Mouse (Mus musculus) MN1 (cell line): ENCODE data around the gene Dnajc3.
A peak's percentile ranks its signal among the peaks of the same experiment; 100 is the strongest.
"Not testable (repeated sequence)": the region's sequence is repeated elsewhere in the genome, so short reads cannot be mapped to it uniquely, and the experiment has no call there.

ENCODE experiments used
- DNase-seq: peaks from one replicate; pipeline ENCODE4 v3.0.0-alpha.2; 2016; ENCODE audit warnings: low spot score

The Dnajc3 gene

GRCm38 (mm10) chr14:118931181-118931580 is 6.6 kb upstream of the Dnajc3 start:
- no peak for DNase-seq

DNA sequence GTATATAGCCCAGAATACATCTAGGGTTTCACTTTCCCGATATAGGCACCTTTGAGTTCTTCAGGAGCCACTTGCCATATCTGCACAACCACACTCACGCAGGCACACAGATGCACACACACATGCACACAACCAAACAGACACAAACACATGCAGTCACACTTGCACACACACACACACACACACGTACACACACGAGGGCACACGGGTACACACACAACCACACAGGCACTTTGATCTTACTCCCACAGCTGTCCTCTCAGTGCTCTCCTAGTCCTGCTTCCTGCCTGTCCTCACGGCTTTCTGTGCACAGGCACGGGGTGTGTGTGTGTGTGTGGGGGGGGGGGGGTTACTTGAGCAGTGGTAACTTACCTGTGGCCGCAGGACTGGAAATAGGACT is 4.8 kb upstream of the Dnajc3 start:
- no peak for DNase-seq

- no peak for DNase-seq
Measured at GRCm38 (mm10) chr14:118934686-118935085, 3.1 kb upstream of the Dnajc3 start.

DNA sequence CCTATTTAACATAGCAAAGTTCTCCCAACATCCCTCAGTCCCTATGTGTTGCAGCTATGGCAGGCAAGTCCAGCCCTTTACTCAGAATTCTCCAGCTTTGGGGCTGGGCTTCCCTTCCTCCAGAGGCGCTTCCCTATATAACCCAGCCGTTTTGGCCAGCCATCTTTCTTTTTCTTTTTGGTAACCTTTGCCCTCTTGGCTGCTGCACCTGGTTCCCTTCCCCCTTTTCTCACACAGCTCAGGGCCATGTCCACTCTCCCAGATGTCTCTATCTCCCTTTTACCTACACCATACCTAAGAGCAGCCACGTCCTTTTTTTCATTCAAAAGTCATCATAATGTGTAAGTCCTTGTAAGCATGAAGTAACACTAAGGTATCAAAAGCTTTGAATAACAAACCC is 1.5 kb upstream of the Dnajc3 start:
- no peak for DNase-seq

DNA sequence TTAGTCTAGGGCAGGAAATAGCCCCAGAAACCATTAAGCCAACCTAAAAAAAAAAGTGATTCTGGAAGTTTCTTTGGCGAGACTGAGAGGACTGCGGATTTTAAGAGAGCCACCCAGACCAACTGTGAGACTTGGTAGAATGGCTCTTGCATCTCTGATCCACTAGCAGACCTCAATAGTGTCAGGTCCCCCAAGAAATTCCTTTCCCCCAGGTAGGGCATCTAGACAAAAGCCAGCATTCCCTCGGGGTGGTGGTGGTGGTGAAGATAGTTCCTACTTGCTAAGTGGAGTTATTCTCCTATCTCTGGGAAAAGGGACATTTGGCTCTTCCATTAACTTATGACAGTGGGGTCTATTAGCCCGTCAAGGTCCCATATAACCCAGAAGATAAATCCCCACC is 824 bp upstream of the Dnajc3 start:
- DNase-seq = no peak

- peak; percentile 28 for DNase-seq
Measured at GRCm38 (mm10) chr14:118938551-118938950, 775 bp downstream of the Dnajc3 start.

- DNase-seq = no peak
Measured at GRCm38 (mm10) chr14:118940796-118941495, 3.2 kb downstream of the Dnajc3 start.

GRCm38 (mm10) chr14:118942076-118942475 is 4.3 kb downstream of the Dnajc3 start:
- DNase-seq = no peak

- DNase-seq = no peak
Measured at GRCm38 (mm10) chr14:118944702-118945101, 6.9 kb downstream of the Dnajc3 start.

DNA sequence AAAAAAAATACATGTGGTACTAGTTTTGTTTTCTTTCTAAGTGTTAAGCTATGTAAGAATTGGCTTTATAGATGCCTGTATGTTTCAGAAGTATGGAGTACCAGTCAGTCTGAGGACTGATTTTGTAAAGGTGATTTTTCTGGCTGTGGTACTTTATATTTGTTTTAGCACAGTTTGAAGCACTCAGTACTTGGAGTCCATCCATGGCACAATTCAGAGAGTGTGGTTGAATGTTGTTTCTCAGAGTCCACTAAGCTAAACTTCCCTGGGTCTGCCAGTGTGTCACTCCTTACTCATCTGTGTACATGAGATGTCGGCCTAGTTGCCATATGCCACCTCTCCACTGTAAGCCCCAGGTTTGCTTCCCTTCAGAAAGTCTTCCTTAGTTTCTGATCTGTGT is 11.1 kb downstream of the Dnajc3 start:
- no peak for DNase-seq

DNA sequence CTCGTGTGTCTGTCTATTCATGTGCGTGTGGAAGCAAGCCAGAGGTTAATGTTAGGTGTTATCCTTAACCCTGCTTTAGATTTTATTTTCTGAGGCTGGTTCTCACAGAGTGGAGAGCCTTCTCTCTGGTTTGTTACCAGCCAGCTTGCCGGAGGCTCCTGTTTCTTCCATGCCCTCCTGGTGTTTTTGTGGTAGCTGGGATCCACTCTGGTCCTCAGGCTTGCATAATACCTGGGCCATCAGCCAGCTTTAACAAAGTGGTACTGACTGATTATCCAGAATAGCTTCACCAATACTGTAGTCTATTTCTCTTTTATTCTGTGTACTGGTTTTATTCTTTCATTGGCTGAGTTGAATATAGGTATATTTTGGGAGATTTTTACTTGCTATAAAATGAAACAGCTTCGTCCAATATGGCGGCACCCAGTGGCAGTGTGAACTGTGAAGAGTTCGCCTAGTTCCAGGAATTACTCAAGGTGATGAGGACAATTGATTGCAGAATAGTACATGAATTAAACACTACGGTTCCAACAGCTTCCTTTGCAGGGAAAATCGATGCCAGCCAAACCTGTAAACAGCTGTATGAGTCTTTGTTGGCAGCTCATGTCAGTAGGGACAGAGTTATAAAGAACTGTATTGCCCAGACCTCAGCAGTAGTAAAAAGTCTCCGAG is 14.3 kb downstream of the Dnajc3 start:
- no peak for DNase-seq

DNA sequence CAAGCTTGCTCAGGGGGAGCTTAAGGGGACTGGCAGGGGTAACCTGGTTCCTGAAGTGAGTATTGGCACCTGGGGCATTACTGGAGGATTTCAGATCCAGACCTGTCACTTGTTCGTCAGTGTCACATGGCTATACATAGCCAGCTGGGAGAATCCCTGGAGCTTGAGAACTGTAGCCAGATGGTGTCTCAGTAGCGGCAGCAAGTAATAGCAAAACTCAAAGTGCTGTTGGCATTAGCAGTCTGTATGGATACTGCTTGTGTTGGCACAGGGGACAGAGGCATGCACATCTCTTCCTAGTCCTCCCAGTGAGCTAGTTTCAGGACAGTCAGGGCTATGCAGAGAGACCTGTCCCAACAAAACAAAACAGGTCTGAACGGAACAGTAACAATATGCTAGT is 20.2 kb downstream of the Dnajc3 start:
- DNase-seq = no peak

DNA sequence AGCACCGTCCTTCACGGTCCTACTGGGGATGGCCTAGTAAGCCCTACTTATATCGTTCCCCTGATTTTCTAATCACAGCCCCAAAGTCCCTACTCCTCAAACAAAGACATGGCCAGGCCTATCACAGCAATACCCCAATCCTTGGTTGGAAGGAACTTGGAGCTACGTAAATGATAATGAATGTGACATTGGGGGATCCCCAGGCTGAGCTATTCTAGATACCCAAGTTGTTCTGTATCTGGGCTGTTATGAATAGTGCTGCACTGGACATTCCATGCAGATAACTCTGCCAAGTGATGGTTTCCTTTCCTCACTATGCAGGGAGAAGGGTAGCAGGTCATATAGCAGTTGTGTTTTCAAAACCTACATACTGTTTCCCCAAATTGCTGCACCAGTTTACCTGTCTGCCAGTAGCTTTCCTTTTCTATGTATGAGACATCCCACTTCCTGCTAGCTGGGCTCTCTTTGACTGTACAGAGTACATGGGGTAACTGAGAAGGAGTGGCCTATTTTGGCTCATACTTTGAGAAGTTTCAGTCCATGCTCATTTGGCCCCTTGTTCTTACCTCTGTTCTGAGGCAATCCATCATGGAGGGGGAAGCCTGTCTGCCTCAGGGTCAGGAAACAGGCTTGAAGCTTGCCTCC is 27.7 kb downstream of the Dnajc3 start:
- DNase-seq = no peak

DNA sequence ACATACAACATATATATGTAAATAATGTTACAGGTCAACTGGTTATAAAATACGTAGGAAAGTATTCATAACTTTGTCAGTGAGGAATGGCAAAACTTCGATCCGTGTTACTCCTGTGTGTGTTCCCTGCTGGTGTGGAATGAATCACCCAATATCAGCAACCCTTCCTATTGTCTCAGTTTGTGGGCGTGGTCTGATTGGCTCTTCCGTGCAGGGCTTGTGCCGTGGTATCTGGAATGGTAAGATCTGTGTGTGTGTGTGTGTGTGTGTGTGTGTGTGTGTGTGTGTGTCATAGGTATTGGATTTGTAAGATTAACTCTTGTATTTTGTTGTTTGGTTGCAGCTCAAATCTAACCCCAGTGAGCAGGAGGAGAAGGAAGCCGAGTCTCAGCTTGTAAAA is 29.9 kb downstream of the Dnajc3 start:
- DNase-seq = no peak

DNA sequence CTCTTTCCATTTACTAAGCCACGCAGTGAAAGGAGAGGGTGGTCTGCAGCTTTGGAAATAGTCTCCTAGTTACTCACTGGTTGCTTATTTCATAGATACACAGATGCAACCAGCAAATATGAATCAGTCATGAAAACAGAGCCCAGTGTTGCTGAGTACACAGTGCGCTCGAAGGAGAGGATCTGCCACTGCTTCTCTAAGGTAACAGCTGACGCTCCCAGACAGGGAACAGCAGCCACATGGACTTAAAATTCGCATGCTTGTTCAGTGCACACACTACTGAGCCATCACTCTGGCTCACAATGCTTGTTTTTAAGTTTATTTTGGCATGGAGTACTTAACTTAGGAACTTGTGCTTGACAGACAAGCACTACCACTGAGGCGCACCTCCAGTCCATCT is 34.5 kb downstream of the Dnajc3 start:
- no peak for DNase-seq

- no peak for DNase-seq
Measured at GRCm38 (mm10) chr14:118977136-118977816, 39.5 kb downstream of the Dnajc3 start.

- DNase-seq = no peak
Measured at GRCm38 (mm10) chr14:118979571-118980325, 42.0 kb downstream of the Dnajc3 start.

DNA sequence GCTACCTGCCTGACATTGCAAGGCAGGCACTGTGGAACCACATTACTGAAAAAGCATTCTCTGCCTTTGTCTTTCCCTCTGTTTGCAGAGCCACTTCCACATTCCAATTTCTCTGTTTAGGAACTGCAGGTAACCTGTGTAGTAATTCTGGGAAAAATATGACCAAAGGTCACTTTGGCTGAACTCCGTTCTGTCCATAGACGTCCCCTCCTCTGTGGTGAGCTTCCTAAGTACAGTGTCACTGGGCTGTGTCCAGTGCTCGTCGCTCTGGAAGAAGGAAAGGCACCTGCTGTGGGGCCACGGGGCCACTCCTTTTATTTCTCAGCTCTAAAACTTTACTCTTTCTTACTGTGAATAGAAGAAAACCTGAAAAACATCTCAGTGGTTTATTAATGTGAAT is 42.6 kb downstream of the Dnajc3 start:
- no peak for DNase-seq

- DNase-seq = no peak
Measured at GRCm38 (mm10) chr14:118980890-118981289, 43.1 kb downstream of the Dnajc3 start.

DNA sequence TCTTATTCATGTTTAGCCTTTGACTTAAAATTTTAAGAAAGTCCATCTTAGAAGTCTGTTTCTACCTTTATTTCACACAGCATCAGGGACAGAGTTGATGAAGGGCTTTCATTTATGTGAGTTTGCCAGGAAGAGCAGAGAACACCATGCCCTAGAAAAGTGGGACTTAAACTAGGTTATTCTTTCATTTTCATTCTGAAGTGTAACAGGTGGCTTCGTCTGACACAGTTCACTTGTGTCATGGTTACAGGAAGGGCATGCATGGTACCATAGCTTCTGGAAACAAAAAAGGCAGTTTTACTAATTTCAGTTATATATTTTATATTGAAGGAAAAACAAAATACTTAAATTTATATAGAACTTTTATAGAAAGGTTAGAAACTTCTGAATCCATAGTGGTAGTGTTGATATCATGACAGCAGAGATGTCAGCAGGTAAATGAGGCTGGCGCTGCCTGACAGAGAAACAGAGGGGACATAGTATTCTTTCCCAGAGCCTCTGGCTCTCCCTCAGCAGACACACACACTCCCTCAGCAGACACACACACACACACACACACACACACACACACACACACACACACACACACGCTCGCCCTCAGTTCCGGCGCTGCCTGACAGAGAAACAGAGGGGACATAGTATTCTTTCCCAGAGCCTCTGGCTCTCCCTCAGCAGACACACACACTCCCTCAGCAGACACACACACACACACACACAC is 44.1 kb downstream of the Dnajc3 start:
- not testable (repeated sequence) for DNase-seq

GRCm38 (mm10) chr14:118982429-118983045 is 44.8 kb downstream of the Dnajc3 start:
- DNase-seq = not testable (repeated sequence)
